Mouse (Mus musculus) right cerebral cortex, postnatal 4 days (tissue): ENCODE data around the gene Foxn2.
"Not testable (repeated sequence)": the region's sequence is repeated elsewhere in the genome, so short reads cannot be mapped to it uniquely, and the experiment has no call there.

ENCODE experiments used
- DNase-seq: peaks from one replicate; pipeline ENCODE4 v3.0.0-alpha.2; 2022

The Foxn2 gene

DNA sequence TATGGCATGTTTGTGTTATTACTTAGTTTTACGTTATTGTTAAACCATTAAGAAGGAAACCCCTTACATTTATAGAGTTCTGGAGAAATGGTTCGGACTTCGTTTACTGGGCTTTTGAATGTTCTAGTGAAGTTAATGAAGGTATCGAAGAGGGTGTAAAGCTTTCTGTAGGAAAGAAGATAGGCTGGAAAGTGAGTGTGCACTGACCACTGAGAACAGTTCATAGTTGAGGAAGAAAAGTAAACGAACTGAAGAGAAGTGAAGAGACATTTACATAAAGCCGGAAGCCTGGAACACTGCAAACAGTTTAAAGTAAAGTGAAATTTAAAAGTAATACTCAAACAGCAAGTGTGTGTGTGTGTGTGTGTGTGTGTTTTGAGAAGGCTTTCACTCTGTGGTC, 2.1 kb downstream of the Foxn2 start:
- no peak for DNase-seq

DNA sequence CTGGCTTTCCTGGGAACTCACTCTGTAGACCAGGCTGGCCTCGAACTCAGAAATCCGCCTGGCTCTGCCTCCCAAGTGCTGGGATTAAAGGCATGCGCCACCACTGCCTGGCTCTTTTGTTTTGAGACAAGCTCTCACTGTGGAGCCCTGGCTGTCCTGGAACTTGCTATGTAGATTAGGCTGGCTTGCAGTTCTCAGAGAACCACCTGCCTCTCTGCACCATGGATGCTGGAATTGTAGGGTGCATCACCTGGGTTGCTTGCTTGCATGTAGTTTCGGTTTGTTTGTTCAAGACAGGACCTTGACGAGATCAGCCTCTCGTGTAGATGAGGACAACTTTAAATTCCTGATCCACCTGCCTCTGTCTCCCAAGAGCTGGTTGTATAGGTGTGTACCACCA, 2.7 kb downstream of the Foxn2 start:
- no peak for DNase-seq

- DNase-seq, result no peak
These were observed 17.6 kb downstream of the Foxn2 start for GRCm38 (mm10) chr17:88458079-88458478.

DNA sequence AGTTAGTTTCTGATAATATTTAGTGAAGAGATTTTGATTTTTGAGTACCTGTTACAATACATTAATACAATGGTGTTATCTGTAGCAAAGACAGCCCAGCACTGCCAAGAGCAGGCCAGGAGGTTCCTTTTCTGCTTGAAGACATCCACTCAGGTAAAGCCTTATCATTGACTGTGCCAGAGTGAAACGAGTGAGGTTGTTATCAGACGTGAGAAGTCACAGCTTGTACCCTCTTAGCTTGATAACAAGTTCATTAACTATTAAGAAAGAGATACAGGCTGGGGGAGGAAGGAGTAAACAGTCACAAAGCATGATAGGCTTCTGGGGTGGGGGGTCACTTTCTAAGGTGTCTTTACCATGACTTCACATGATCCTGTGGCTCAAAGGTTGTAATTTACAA, 19.0 kb downstream of the Foxn2 start:
- DNase-seq, result no peak

GRCm38 (mm10) chr17:88459916-88460901, 19.7 kb downstream of the Foxn2 start:
- no peak for DNase-seq

- no peak for DNase-seq
These were observed 22.1 kb downstream of the Foxn2 start for GRCm38 (mm10) chr17:88462658-88463057.

- DNase-seq, result no peak
These were observed 26.1 kb downstream of the Foxn2 start for GRCm38 (mm10) chr17:88466591-88466990.

- DNase-seq, result no peak
These were observed 27.2 kb downstream of the Foxn2 start for GRCm38 (mm10) chr17:88467696-88468095.

DNA sequence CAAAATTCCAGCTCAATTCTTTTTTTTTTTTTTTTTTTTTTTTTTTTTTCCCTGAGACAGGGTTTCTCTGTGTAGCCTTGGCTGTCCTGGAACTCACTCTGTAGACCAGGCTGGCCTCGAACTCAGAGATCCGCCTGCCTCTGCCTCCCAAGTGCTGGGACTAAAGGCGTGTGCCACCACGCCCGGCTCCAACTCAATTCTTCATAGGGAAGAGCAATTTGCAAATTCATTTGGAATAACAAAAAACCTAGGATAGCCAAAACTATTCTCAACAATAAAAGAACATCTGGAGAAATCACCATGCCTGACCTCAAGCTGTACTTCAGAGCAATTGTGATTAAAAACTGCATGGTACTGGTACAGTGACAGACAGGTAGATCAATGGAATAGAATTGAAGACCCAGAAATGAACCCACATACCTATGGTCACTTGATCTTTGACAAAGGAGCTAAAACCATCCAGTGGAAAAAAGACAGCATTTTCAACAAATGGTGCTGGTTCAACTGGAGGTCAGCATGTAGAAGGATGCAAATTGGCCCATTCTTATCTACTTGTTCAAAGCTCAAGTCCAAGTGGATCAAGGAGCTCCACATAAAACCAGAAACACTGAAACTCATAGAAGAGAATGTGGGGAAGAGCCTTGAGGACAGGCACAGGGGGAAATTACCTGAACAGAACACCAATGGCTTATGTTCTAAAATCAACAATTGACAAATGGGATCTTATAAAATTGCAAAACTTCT, 28.3 kb downstream of the Foxn2 start:
- DNase-seq, result not testable (repeated sequence)

DNA sequence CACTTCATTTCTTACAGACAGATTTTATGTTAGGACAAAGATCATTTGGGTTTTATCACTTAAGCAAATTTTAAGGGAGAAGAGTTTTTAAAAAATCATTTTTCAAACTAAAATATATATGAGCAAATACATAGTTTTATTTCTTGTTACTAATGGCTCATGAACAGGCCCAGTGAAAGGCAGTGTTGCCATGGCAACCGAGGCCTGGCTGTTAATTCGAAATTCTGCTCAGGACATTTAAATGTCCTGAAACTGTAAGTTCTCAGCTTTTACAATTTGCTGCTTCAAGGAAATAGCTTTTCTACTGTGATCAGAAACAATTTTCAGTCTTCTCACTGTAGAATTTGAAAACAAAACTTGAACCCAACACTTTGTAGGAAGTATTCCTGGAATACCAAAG, 33.3 kb downstream of the Foxn2 start:
- DNase-seq, result peak; percentile 47

DNA sequence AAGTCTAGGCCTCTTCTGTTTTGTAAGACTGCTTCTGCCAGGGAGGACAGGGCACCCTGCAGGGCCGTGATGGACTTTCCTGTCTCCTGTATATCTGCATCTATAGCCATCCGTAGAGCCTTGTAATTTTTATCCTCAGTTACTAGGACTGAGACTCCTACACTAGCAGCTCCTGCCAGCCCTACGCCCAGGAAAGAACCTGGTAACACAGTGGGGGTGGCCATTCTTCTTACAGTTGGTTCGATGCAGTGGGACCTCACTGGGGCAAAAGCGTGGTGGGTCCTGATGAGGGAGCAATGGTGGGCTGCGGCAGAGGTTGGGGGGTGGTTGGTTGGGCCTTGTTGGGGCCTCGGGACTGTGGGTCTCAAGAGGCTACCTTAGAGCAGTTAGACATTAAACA, 36.7 kb downstream of the Foxn2 start:
- no peak for DNase-seq

DNA sequence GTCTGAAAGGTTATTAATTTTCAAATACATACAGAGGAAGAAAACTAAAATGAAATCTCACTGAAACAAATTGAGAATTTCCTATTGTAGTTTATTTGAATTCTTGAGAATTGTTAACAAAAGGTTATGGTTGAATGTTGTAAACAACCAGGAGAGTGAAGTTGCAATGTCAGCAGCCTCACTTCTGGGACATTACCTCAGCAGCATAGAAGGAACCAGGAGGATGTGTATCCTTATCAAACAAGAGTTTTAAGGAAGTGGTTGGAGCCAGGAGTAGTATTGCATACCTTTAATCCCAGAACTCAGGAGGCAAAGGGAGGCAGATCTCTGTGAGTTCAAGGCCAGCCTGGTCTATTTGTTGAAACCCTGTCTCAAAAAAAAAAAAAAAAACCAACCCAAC, 37.2 kb downstream of the Foxn2 start:
- DNase-seq, result no peak

DNA sequence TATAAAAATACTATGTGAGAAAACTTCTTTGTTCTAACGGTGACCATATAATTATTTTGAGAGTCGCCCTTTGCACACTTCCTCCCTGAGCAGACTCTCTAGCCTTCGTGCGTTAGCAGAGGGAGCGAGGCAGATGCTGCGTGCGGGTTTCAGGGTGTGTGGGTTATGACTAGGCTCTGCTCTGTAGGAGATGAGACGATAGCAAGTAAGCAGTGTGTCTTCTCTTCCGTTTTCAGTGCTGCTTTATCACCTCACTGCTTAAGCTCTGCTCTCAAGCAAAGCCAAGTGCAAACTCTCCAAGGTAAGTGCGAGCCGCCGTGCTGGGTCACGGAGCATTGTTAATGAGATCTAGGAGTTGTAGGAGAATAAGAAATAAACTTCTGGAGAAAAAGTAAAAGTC, 38.5 kb downstream of the Foxn2 start:
- DNase-seq, result no peak

GRCm38 (mm10) chr17:88480369-88480768, 39.9 kb downstream of the Foxn2 start:
- DNase-seq, result no peak

DNA sequence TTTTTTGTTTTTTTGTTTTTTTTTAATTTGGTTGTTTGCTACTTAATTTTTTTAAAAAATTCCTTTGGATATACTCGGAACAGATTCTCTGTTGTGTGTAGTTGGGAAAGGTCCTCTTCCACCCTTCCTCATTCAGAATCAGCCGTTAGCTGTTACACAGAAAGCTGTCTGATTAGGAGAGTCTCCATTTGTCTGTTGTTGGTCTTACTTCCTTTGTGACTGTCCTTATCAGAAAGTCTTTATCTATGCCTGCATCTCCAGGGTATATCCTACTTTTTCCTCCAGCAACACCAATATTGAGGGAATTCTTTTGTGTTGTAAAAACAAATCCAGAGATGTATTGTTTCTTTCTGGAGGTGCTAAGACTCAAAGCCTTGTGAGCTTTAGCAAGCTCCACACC, 40.6 kb downstream of the Foxn2 start:
- no peak for DNase-seq

DNA sequence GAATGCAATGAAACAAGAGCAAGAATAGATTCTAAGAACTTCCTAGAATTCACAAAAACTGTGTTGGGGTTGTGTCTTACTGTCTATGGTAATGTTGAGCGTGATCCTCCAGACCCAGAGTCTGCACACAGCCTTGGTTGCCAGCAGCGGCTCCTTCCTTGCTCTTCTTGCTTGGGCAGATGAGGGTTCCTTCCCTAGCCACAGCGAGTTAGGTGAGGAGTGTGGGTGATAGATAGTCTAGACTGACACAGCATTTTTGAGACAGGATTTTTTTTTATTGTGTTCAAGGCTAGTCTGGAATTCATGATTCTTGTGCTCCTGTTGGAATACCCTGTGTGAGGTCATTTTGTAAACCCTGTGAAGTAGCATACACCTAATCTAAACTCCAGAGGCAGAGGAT, 41.1 kb downstream of the Foxn2 start:
- DNase-seq, result no peak

DNA sequence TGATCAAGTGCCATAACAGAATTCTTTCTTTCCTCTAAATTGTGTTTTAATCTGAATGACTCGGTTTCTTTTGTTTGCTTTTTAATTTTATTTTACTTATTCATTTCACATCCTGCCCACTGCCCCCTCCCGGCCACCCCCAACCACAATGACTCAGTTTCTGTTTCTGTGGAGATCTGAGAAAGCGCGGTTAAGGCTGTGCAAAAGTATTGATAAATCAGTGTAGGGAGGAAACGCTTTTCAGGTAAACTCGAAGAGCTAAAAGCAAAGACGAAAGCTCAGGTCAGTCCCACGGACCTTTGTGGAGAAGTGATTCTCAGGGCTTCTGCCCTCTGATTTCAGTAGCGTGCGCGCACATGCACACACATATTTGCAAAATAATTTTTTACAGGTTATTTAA, 44.0 kb downstream of the Foxn2 start:
- no peak for DNase-seq

- DNase-seq, result no peak
These were observed 44.4 kb downstream of the Foxn2 start for GRCm38 (mm10) chr17:88484951-88485350.

GRCm38 (mm10) chr17:88490546-88490945, 50.0 kb downstream of the Foxn2 start:
- DNase-seq, result no peak

GRCm38 (mm10) chr17:88491366-88492106, 51.0 kb downstream of the Foxn2 start:
- no peak for DNase-seq

- DNase-seq, result no peak
These were observed 51.6 kb downstream of the Foxn2 start for GRCm38 (mm10) chr17:88492107-88492460.

GRCm38 (mm10) chr17:88493551-88493950, 53.0 kb downstream of the Foxn2 start:
- DNase-seq, result no peak

DNA sequence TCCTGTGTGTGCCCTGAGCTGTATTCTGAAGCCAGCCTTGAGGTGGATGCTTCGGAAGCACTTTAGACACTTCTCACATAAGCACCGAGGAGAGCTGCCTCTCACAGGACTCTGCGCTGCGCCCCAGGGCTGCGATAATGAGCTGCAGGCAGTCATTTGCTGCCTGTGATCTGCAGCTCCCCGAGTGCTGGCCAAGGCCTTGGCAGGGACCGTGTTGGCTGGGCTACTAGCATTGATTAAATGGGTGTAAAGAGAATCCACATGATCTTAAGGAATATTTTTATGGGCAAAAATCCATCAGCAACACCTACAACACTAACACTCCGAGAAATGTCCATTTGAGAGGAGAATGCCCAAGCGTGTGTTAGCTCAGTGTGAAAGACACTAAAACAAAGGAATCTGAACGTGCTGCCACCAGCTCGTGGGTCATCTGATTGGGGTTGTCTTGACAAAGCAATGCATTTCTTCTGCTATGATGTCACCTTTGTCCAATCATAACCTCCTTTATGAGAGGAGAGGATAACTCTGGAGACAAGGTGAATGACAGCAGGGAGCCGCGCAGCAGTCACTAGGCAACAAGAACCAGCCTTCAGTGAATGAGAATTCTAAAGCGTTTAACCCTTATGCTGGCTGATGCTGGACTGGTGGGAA, 53.7 kb downstream of the Foxn2 start:
- DNase-seq, result peak; percentile 56
